Mouse (Mus musculus) heart, postnatal 4 days (tissue): ENCODE measurements around the gene Zc3h15. TPM values are rescaled to one million over a fixed set of nuclear protein-coding genes. Genes with fewer than 3 reads are reported as not detected.
"Not testable (repeated sequence)": the region's sequence is repeated elsewhere in the genome, so short reads cannot be mapped to it uniquely, and the experiment has no call there.

Source experiments
- DNase-seq: peaks from one replicate; pipeline ENCODE4 v3.0.0; 2021
- total RNA-seq, 2 experiments: library from RNA; stranded (reverse); gene quantifications; 2 replicates each; pipeline ENCODE4 v1.2.3; 2021

Zc3h15 gene
- 10 to 100 TPM; 60.5 to 64.9 TPM for total RNA-seq

GRCm38 (mm10) chr2:83644276-83645252 lies at the start of gene Zc3h15:
TSS of gene Zc3h15 (plus strand) at chr2:83644435.
- DNase-seq: peak; percentile 95

- DNase-seq: no peak
Measured at GRCm38 (mm10) chr2:83620558-83621367, 23.5 kb upstream of the Zc3h15 start.

GRCm38 (mm10) chr2:83621511-83621910 lies 22.7 kb upstream of the Zc3h15 start:
- no peak for DNase-seq

GRCm38 (mm10) chr2:83622792-83623191 lies 21.4 kb upstream of the Zc3h15 start:
- no peak for DNase-seq

GRCm38 (mm10) chr2:83624045-83624444 lies 20.2 kb upstream of the Zc3h15 start:
- no peak for DNase-seq

GRCm38 (mm10) chr2:83625226-83626108 lies 18.8 kb upstream of the Zc3h15 start:
- peak; percentile 79 for DNase-seq

- DNase-seq: no peak
Measured at GRCm38 (mm10) chr2:83626881-83627280, 17.4 kb upstream of the Zc3h15 start.

GRCm38 (mm10) chr2:83627495-83627894 lies 16.7 kb upstream of the Zc3h15 start:
- DNase-seq: no peak

- DNase-seq: no peak
Measured at GRCm38 (mm10) chr2:83627932-83628331, 16.3 kb upstream of the Zc3h15 start.

- DNase-seq: no peak
Measured at GRCm38 (mm10) chr2:83641993-83642392, 2.2 kb upstream of the Zc3h15 start.

GRCm38 (mm10) chr2:83648916-83649315 lies 4.7 kb downstream of the Zc3h15 start:
- DNase-seq: no peak

GRCm38 (mm10) chr2:83652606-83653005 lies 8.4 kb downstream of the Zc3h15 start:
- DNase-seq: no peak

- no peak for DNase-seq
Measured at GRCm38 (mm10) chr2:83659279-83659678, 15.0 kb downstream of the Zc3h15 start.

- no peak for DNase-seq
Measured at GRCm38 (mm10) chr2:83660114-83660513, 15.9 kb downstream of the Zc3h15 start.

GRCm38 (mm10) chr2:83661351-83661750 lies 17.1 kb downstream of the Zc3h15 start:
- DNase-seq: no peak

GRCm38 (mm10) chr2:83665051-83665450 lies 20.8 kb downstream of the Zc3h15 start:
- not testable (repeated sequence) for DNase-seq

- no peak for DNase-seq
Measured at GRCm38 (mm10) chr2:83667430-83667829, 23.2 kb downstream of the Zc3h15 start.

- no peak for DNase-seq
Measured at GRCm38 (mm10) chr2:83668052-83668451, 23.8 kb downstream of the Zc3h15 start.

- DNase-seq: no peak
Measured at GRCm38 (mm10) chr2:83669988-83670387, 25.8 kb downstream of the Zc3h15 start.

- DNase-seq: no peak
Measured at GRCm38 (mm10) chr2:83671843-83672242, 27.6 kb downstream of the Zc3h15 start.

- DNase-seq: no peak
Measured at GRCm38 (mm10) chr2:83673067-83673466, 28.8 kb downstream of the Zc3h15 start.

GRCm38 (mm10) chr2:83673843-83674242 lies 29.6 kb downstream of the Zc3h15 start:
- DNase-seq: no peak
